Comparison of ENCODE assay signal across 25 mouse cellular contexts in the genomic region with DNA sequence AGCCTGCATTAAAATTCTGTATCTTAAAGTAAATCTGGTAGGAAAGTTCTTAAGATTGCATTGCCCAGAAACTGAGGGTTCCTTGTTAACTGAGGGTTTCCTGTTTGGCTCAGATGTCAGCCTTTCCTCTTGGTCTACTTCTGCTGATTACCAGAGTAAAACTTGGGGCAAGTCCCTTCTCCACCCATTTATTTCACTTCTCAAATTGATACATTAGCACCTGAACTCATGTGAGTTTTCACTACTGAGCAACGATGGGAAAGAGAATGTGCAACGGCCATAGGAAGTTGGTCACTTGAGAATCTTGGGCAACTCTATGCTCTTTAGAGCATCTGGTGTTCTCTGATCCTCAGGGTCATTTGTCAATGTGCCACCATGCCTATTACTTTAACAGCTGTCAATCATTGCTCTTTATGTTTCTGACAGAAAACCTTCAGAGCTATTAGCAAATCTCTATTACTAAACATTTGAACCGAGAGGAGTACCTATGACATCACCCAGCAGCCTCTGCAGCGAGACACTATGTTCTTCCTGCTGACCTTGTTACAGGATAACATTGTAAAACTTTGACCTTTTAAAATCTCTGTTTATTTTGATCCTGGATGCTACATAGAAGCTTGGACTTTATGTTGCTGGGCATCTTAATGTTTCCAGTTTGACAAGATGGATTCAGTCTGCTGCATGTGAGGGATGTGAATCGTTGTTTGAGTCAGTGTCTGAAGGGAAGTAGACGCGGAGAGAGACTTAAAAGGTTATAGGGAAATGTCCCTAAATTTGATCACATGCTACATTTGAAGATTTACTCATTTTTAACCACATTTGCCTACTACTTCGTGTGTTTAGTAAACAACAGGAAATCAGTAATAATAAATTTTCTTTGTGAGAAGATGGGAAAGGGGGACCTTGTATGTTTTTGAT. TPM values are rescaled to one million over a fixed set of nuclear protein-coding genes. Genes with fewer than 3 reads are reported as not detected.
DNase-seq lines count a peak whose midpoint lies in the region; ATAC-seq and TF ChIP-seq lines count a peak whose summit lies in the region.
"Had no signal": no experiment of that assay in that cellular context is flagged by ENCODE, and none has a peak within 500 bp of the region (broad histone marks: within the 10 kb centered on the region; RNA-seq: fewer than 3 reads in every experiment).

No protein-coding gene starts in this region.

- no peaks in the 10 kb centered on the region for H3K27me3 ChIP-seq in limb, embryonic 10.5 days (ENCODE audit: low read depth, poor library complexity, severe bottlenecking)
- no peaks in the 10 kb centered on the region for H3K27me3 ChIP-seq in hindbrain, postnatal 0 days (ENCODE audit: insufficient read depth, low read length)
- H3K27me3 ChIP-seq: embryonic facial prominence, embryonic 13.5 days; kidney, embryonic 15.5 days had no signal

- no peak overlapping the region for H3K9ac ChIP-seq in hindbrain, postnatal 0 days (replicated peaks; ENCODE audit: low read length)
- H3K9ac ChIP-seq: embryonic facial prominence, embryonic 13.5 days; kidney, embryonic 15.5 days had no signal

- TF ChIP-seq CTCF in bone marrow, adult 2 months (IDR thresholded peaks at IDR 0.05; ENCODE audit: control insufficient read depth, insufficient read depth, low read length) = no peak
- no peak for TF ChIP-seq CTCF in hindbrain, postnatal 0 days (IDR thresholded peaks at IDR 0.05; ENCODE audit: low read depth)

- H3K4me2 ChIP-seq in hindbrain, postnatal 0 days (ENCODE audit: low read depth, low read length) = no peak overlapping the region
- H3K4me2 ChIP-seq: embryonic facial prominence, embryonic 13.5 days; kidney, embryonic 15.5 days had no signal

- no peaks in the 10 kb centered on the region for H3K36me3 ChIP-seq in limb, embryonic 10.5 days
- no peaks in the 10 kb centered on the region for H3K36me3 ChIP-seq in hindbrain, postnatal 0 days (ENCODE audit: insufficient read depth, low read length)
- H3K36me3 ChIP-seq: embryonic facial prominence, embryonic 13.5 days; G1E; kidney, embryonic 15.5 days had no signal

- 26% methylated on average over 8 of the region's 8 CpGs for WGBS in bone marrow, adult 2 months
- 86% methylated on average over 8 of the region's 8 CpGs for WGBS in limb, embryonic 10.5 days
- 88% methylated on average over 8 of the region's 8 CpGs for WGBS in hindbrain, postnatal 0 days

- H3K4me3 ChIP-seq in bone marrow, adult 2 months (replicated peaks; ENCODE audit: control insufficient read depth, low read depth, low read length) = no peak overlapping the region
- H3K4me3 ChIP-seq in limb, embryonic 10.5 days = no peak overlapping the region
- no peak overlapping the region for H3K4me3 ChIP-seq in hindbrain, postnatal 0 days (ENCODE audit: low read length)
- H3K4me3 ChIP-seq: embryonic facial prominence, embryonic 13.5 days; kidney, embryonic 15.5 days; layer of hippocampus, adult 2 months; megakaryocyte, embryonic 14.5 days; myocyte had no signal

- H3K4me1 ChIP-seq in bone marrow, adult 2 months (ENCODE audit: control insufficient read depth, insufficient read depth, low read length) = peaks cover 3% of the 10 kb centered on the region; the same call in 1 of the 2 replicates
- no peaks in the 10 kb centered on the region for H3K4me1 ChIP-seq in limb, embryonic 10.5 days
- no peaks in the 10 kb centered on the region for H3K4me1 ChIP-seq in hindbrain, postnatal 0 days (ENCODE audit: insufficient read depth, low read length)
- H3K4me1 ChIP-seq: embryonic facial prominence, embryonic 13.5 days; kidney, embryonic 15.5 days had no signal

- no peak for TF ChIP-seq POLR2A in bone marrow, adult 2 months (IDR thresholded peaks at IDR 0.05; ENCODE audit: borderline replicate concordance, control insufficient read depth, low read depth, low read length)

- no peaks in the 10 kb centered on the region for H3K9me3 ChIP-seq in limb, embryonic 10.5 days (replicated peaks)
- no peaks in the 10 kb centered on the region for H3K9me3 ChIP-seq in hindbrain, postnatal 0 days (ENCODE audit: low read length)
- H3K9me3 ChIP-seq: embryonic facial prominence, embryonic 13.5 days; G1E; kidney, embryonic 15.5 days had no signal

- H3K27ac ChIP-seq in bone marrow, adult 2 months (ENCODE audit: control insufficient read depth, insufficient read depth, low read depth, low read length, poor library complexity) = peak overlapping the region; percentile 38; the same call in 1 of the 2 replicates
- no peak overlapping the region for H3K27ac ChIP-seq in limb, embryonic 10.5 days
- no peak overlapping the region for H3K27ac ChIP-seq in hindbrain, postnatal 0 days
- H3K27ac ChIP-seq: embryonic facial prominence, embryonic 13.5 days; kidney, embryonic 15.5 days; layer of hippocampus, adult 2 months had no signal

- ATAC-seq in megakaryocyte progenitor cell, adult 5-6 weeks (replicated peaks; ENCODE audit: poor library complexity) = peak; percentile 57
- no peak for ATAC-seq in hindbrain, postnatal 0 days
- ATAC-seq: activated CD4-positive, CD25-positive, alpha-beta regulatory T cell, adult 4 months; CD4-positive, CD25-positive, alpha-beta regulatory T cell, adult 4 months; forebrain, embryonic 16.5 days; hindbrain, embryonic 16.5 days; intestine, postnatal 0 days had no signal

- DNase-seq in kidney, postnatal 14 days = peak; percentile 22
- DNase-seq in kidney, postnatal 10 days = no peak
- peak; percentile 81 for DNase-seq in A20 (ENCODE audit: low read depth, low spot score)
- no peak for DNase-seq in limb, embryonic 10.5 days (ENCODE audit: low spot score)
- no peak for DNase-seq in hindbrain, postnatal 0 days (ENCODE audit: low spot score)
- DNase-seq: cerebellum, adult 11 months; cerebellum, postnatal 10 days; heart, postnatal 4 days; left cerebral cortex, postnatal 4 days; midbrain, embryonic 14.5 days; right cerebral cortex, postnatal 25 days; thymus, postnatal 36 days had no signal

RNA-seq across cellular contexts. Expression of a gene that starts 9.2 kb away (rescaled TPM):
- 8.8 and 14.0 TPM in 2 replicates for polyA plus RNA-seq in bone marrow, adult 2 months (2011; ENCODE audit: insufficient read depth, insufficient read length, low replicate concordance, missing spikeins)
- total RNA-seq in megakaryocyte progenitor cell, adult 5-6 weeks (2015) = 2.2 and 2.4 TPM in 2 replicates
- 1.4 and 2.3 TPM in 2 replicates for total RNA-seq in megakaryocyte progenitor cell, adult 5-6 weeks (2017)
- 0.10 and 0.30 TPM in 2 replicates for polyA plus RNA-seq in limb, embryonic 10.5 days (2016; fragmentation: Nextera tagmentation; extraction: Ambion mirVana)
- total RNA-seq in hindbrain, postnatal 0 days (2014; rRNA removed) = 0.26 and 0.79 TPM in 2 replicates
- 0.16 and 0.25 TPM in 2 replicates for polyA plus RNA-seq in hindbrain, postnatal 0 days (2015; fragmentation: Nextera tagmentation; extraction: Ambion mirVana)
- polyA plus RNA-seq: G1E had no signal

Comparison
In these comparisons a context has a peak if more than half of its experiments do, and no peak if none do; other contexts are left out.
1. DNase-seq: peak in kidney, postnatal 14 days (single experiment) and A20 (single experiment); none in kidney, postnatal 10 days (single experiment), limb, embryonic 10.5 days (single experiment) and hindbrain, postnatal 0 days (single experiment).